Mouse (Mus musculus) ES-E14 (cell line): ENCODE measurements around the gene Morc3. TPM values are rescaled to one million over a fixed set of nuclear protein-coding genes. Genes with fewer than 3 reads are reported as not detected.

Experiments used
- DNase-seq: peaks from one replicate; pipeline ENCODE4 v3.0.0-alpha.2; 2013; ENCODE audit warnings: low read depth, low spot score
- H3K27ac ChIP-seq: 2 replicates; pipeline ENCODE4 v1.5.1; 2012; ENCODE audit warnings: low read depth, mild to moderate bottlenecking, low read length, moderate library complexity, mixed read lengths; ENCODE audit not compliant: poor library complexity, insufficient read depth, severe bottlenecking
- H3K36me3 ChIP-seq: 2 replicates; pipeline ENCODE4 v1.6.1; 2012; ENCODE audit warnings: mild to moderate bottlenecking, low read length, moderate library complexity, mixed read lengths; ENCODE audit not compliant: control insufficient read depth, poor library complexity, insufficient read depth, severe bottlenecking
- H3K4me1 ChIP-seq, 2 experiments: fragments of 150-350 bp in 1 of 2; sonication (generic) in 1 of 2; 2 replicates each; pipeline ENCODE4 v1.6.1; 2012; ENCODE audit warnings: low read length in 2 of 2, mild to moderate bottlenecking in 1 of 2, mixed read lengths in 1 of 2; ENCODE audit not compliant: control insufficient read depth in 2 of 2, insufficient read depth in 2 of 2, poor library complexity in 1 of 2
- H3K4me3 ChIP-seq, 2 experiments: fragments of 150-350 bp in 1 of 2; sonication (generic) in 1 of 2; 2 replicates each; pipeline ENCODE4 v1.5.1; 2012; ENCODE audit warnings: low read length in 2 of 2, low read depth in 1 of 2, mild to moderate bottlenecking in 1 of 2, mixed read lengths in 1 of 2; ENCODE audit not compliant: insufficient read depth in 1 of 2, poor library complexity in 1 of 2, severe bottlenecking in 1 of 2
- H3K9ac ChIP-seq: 2 replicates; pipeline ENCODE4 v1.6.1; 2012; ENCODE audit warnings: low read depth, mild to moderate bottlenecking, low read length, mixed read lengths; ENCODE audit not compliant: poor library complexity, insufficient read depth, severe bottlenecking
- H3K9me3 ChIP-seq: fragments of 150-350 bp; sonication (generic); 2 replicates; pipeline ENCODE4 v1.6.1; 2012; ENCODE audit warnings: low read depth, mild to moderate bottlenecking, low read length; ENCODE audit not compliant: control insufficient read depth, insufficient read depth
- CHD2 ChIP-seq: IDR thresholded peaks from 2 replicates; pipeline ENCODE4 v1.6.1; 2014; ENCODE audit warnings: mild to moderate bottlenecking, low read depth, low read length, inconsistent platforms
- HCFC1 ChIP-seq: IDR thresholded peaks from 2 replicates; pipeline ENCODE4 v1.6.1; 2012; ENCODE audit warnings: low read length, inconsistent platforms, borderline replicate concordance; ENCODE audit not compliant: insufficient read depth
- MAFK ChIP-seq: IDR thresholded peaks from 2 replicates; pipeline ENCODE4 v1.6.1; 2014; ENCODE audit warnings: mild to moderate bottlenecking, low read depth, low read length, inconsistent platforms; ENCODE audit not compliant: insufficient read depth
- ZC3H11A ChIP-seq: IDR thresholded peaks from 2 replicates; pipeline ENCODE4 v1.6.1; 2012; ENCODE audit warnings: low read depth, mild to moderate bottlenecking, inconsistent platforms, low read length, borderline replicate concordance
- ZNF384 ChIP-seq: IDR thresholded peaks from 2 replicates; pipeline ENCODE4 v1.6.1; 2012; ENCODE audit warnings: low read depth, low read length, inconsistent platforms
- in situ Hi-C, 2 experiments: fragments of 600-800 bp; cut with MboI; formaldehyde crosslinking; loops; one replicate each; pipeline ENCODE4 v1.15.1; 2025; ENCODE audit warnings: low sequenced_read_pairs in 2 of 2, inconsistent platforms in 1 of 2; ENCODE audit not compliant: unreplicated experiment in 2 of 2
- total RNA-seq: library from RNA; depleted of rRNA; stranded (reverse); fragments of 300-350 nt; gene quantifications from 2 replicates; pipeline ENCODE4 v1.2.3, GENCODE M21; 2012; rRNA removed

Gene Morc3
- total RNA-seq, 1 experiment: 90.3 TPM

GRCm38 (mm10) chr16:93919189-93919588, 87.3 kb downstream of the Morc3 start:
- H3K27ac ChIP-seq: no peak overlapping the region
- in situ Hi-C loops: no loop called here
- no peaks in the 10 kb centered on the region for H3K36me3 ChIP-seq
- TF ChIP-seq MAFK (no peak), ZNF384 (no peak), HCFC1 (no peak), ZC3H11A (no peak), CHD2 (no peak)
- peak overlapping the region; percentile 54 to 58 for H3K4me3 ChIP-seq
- H3K9me3 ChIP-seq: no peaks in the 10 kb centered on the region
- peaks cover 2 to 17% of the 10 kb centered on the region in 2 experiments; a peak in 2 of 4 replicates for H3K4me1 ChIP-seq
- peak overlapping the region; percentile 53 for H3K9ac ChIP-seq
- DNase-seq: no peak

GRCm38 (mm10) chr16:93920673-93921072, 88.8 kb downstream of the Morc3 start:
- Histone ChIP-seq H3K36me3 (no peaks in the 10 kb centered on the region), H3K9me3 (no peaks in the 10 kb centered on the region), H3K27ac (no peak overlapping the region), H3K9ac (no peak overlapping the region; the same call in 1 of the 2 replicates), H3K4me1 (peaks cover 2 to 28% of the 10 kb centered on the region in 2 experiments; a peak in 2 of 4 replicates), H3K4me3 (no peak overlapping the region)
- in situ Hi-C loops: no loop called here
- TF ChIP-seq ZNF384: no peak
- TF ChIP-seq ZC3H11A: no peak
- TF ChIP-seq HCFC1: no peak
- TF ChIP-seq CHD2: no peak
- TF ChIP-seq MAFK: no peak
- DNase-seq: no peak

DNA sequence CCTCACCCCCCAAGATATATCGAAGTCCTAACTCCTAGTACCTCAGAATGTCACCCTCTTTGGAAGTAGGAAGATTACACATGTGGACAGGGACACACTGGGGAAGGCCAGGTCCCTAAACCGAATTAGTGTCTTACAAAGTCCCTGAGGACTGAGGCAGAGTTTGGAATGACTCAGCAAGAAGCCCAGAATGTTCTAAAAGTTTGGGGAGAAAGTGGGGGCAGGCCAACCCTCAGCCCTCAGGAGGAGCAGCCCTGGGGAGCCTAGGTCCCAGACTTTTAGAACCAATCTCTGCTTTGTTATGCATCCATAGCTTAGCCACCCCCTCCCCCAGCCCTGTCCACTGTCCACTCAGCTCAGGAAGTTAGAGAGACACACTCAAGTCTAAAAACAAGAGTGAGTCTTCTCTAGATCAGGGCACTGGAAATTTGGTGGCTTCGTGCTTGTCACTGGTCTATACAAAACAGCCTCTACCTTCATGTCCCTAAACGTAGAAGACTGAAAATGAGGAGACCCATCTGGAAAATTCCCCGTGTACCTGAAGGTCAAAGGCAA, 91.0 kb downstream of the Morc3 start:
- Histone ChIP-seq H3K27ac (no peak overlapping the region; the same call in 1 of the 2 replicates), H3K9me3 (no peaks in the 10 kb centered on the region), H3K4me1 (peaks cover 2 to 28% of the 10 kb centered on the region in 2 experiments; a peak in 2 of 4 replicates), H3K36me3 (no peaks in the 10 kb centered on the region), H3K9ac (peak overlapping the region; percentile 20; the same call in 1 of the 2 replicates), H3K4me3 (no peak overlapping the region)
- TF ChIP-seq ZNF384: no peak
- TF ChIP-seq ZC3H11A: no peak
- 0 out of 2 replicates have a peak, but pooled peaks have one; percentile 24 for TF ChIP-seq MAFK
- DNase-seq: no peak
- in situ Hi-C loops: no loop called here

GRCm38 (mm10) chr16:93923788-93924187, 91.9 kb downstream of the Morc3 start:
- Histone ChIP-seq H3K36me3 (no peaks in the 10 kb centered on the region), H3K4me3 (no peak overlapping the region; a peak in 2 of 4 replicates), H3K9ac (no peak overlapping the region; the same call in 1 of the 2 replicates), H3K27ac (no peak overlapping the region; the same call in 1 of the 2 replicates), H3K4me1 (peaks cover 2 to 28% of the 10 kb centered on the region in 2 experiments; a peak in 2 of 4 replicates), H3K9me3 (no peaks in the 10 kb centered on the region)
- TF ChIP-seq ZNF384: no peak
- no peak for TF ChIP-seq HCFC1
- no peak for TF ChIP-seq ZC3H11A
- TF ChIP-seq CHD2: no peak
- no peak for TF ChIP-seq MAFK
- in situ Hi-C loops: no loop called here
- DNase-seq: no peak

Other genes starting within 250 kb of the Morc3 start
- 27.5 and 44.1 TPM in 2 replicates for gene Setd4, start 228.1 kb upstream of the Morc3 start, total RNA-seq
- 32.9 and 35.3 TPM in 2 replicates for gene Cbr1, start 226.3 kb upstream of the Morc3 start, total RNA-seq
- gene Gm5678, start 204.0 kb upstream of the Morc3 start, total RNA-seq: not detected in 2 replicates
- 15.2 and 16.0 TPM in 2 replicates for gene Cbr3, start 148.9 kb upstream of the Morc3 start, total RNA-seq
- gene Dop1b, start 120.2 kb upstream of the Morc3 start, total RNA-seq: 11.6 and 16.8 TPM in 2 replicates
- 39.5 and 44.2 TPM in 2 replicates for gene Chaf1b, start 51.8 kb downstream of the Morc3 start, total RNA-seq
- 0.36 and 0.37 TPM in 2 replicates for gene Cldn14, start 176.7 kb downstream of the Morc3 start, total RNA-seq